Mouse (Mus musculus): ENCODE results near the gene Ppp1r16b.

- TF ChIP-seq POLR2A (IDR thresholded peaks at IDR 0.05; ENCODE audit: borderline replicate concordance, extremely low read depth, insufficient read depth, insufficient read length, poor library complexity, severe bottlenecking): no peak
- no peak for TF ChIP-seq CTCF (IDR thresholded peaks at IDR 0.05; ENCODE audit: borderline replicate concordance, extremely low read depth, insufficient read depth, insufficient read length)
These were observed 35.5 kb downstream of the Ppp1r16b start for GRCm38 (mm10) chr2:158700535-158701256.

All from brain, embryonic 14.5 days (tissue).